Mouse (Mus musculus) forebrain, postnatal 0 days (tissue): ENCODE measurements at regions not wholly inside any gene's neighbourhood (a gene's known extent, or its start where the extent isn't known, plus 50 kb on each side); places are given as distances from the start of the nearest gene placed in this dataset.

ENCODE experiments used
- ATAC-seq: fragments of 200-750 bp; cut with Nextera tagmentation; 2 replicates; pipeline ENCODE4 v1.8.0; 2017; ENCODE audit warnings: mild to moderate bottlenecking, moderate library complexity
- DNase-seq: peaks from one replicate; pipeline ENCODE4 v3.0.0-alpha.2; 2015
- H3K27ac ChIP-seq: fragments of 300-500 bp; sonication (generic); 2 replicates; pipeline ENCODE4 v1.5.1; 2014; ENCODE audit warnings: low read depth, mild to moderate bottlenecking, antibody characterized with exemption, low read length, moderate library complexity, mixed read lengths
- H3K27me3 ChIP-seq: fragments of 300-500 bp; sonication (generic); 2 replicates; pipeline ENCODE4 v1.6.1; 2014; ENCODE audit warnings: mild to moderate bottlenecking, low read length, mixed read lengths; ENCODE audit not compliant: insufficient read depth
- H3K36me3 ChIP-seq: fragments of 300-500 bp; sonication (generic); 2 replicates; pipeline ENCODE4 v1.6.1; 2014; ENCODE audit warnings: mild to moderate bottlenecking, moderate library complexity; ENCODE audit not compliant: insufficient read depth
- H3K4me1 ChIP-seq: fragments of 300-500 bp; sonication (generic); 2 replicates; pipeline ENCODE4 v1.6.1; 2014; ENCODE audit warnings: antibody characterized with exemption; ENCODE audit not compliant: insufficient read depth
- H3K4me2 ChIP-seq: fragments of 300-500 bp; sonication (generic); 2 replicates; pipeline ENCODE4 v1.6.1; 2014; ENCODE audit warnings: low read depth, mild to moderate bottlenecking, moderate library complexity
- H3K4me3 ChIP-seq: fragments of 300-500 bp; sonication (generic); 2 replicates; pipeline ENCODE4 v1.5.1; 2014; ENCODE audit warnings: low read depth, low read length, mixed read lengths
- H3K9ac ChIP-seq: fragments of 300-500 bp; sonication (generic); 2 replicates; pipeline ENCODE4 v1.6.1; 2014; ENCODE audit warnings: mild to moderate bottlenecking
- H3K9me3 ChIP-seq: fragments of 300-500 bp; sonication (generic); 2 replicates; pipeline ENCODE4 v1.6.1; 2016; ENCODE audit warnings: low read length
- CTCF ChIP-seq: sonication (generic); IDR thresholded peaks from 2 replicates; pipeline ENCODE4 v1.5.1; 2016; ENCODE audit warnings: antibody characterized with exemption, control low read depth, low read depth
- WGBS: fragments of 180-500 bp; shearing (Covaris S2); extraction: QIAGEN DNeasy Blood & Tissue Kit; methylation state at CpG from one replicate; pipeline ENCODE4 v1.1.7; 2014; 5-methylcytosine and 5-hydroxymethylcytosine counted together

DNA sequence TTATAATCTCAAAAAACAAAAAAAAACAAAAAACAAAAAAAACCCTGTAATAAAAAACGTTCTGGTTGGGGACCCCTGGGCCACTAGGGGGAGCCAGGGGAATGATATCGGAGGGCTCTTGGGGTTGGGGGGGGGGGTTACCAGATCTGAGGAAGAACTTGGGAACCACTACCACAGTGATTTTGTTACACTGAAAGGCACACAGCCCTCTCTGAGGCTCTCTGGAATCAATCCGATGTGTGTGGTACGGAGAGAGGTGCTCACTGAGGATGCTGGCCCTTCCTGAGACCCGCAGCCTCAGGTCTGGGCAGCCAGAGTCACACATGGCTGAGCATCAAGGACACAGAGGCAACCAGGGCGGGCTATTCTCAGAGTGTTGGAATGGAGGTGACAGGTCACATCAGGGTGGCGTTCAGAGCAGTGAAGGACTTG lies 89.9 kb upstream of the Pabpc6 start:
- TF ChIP-seq CTCF = peak; percentile 67

DNA sequence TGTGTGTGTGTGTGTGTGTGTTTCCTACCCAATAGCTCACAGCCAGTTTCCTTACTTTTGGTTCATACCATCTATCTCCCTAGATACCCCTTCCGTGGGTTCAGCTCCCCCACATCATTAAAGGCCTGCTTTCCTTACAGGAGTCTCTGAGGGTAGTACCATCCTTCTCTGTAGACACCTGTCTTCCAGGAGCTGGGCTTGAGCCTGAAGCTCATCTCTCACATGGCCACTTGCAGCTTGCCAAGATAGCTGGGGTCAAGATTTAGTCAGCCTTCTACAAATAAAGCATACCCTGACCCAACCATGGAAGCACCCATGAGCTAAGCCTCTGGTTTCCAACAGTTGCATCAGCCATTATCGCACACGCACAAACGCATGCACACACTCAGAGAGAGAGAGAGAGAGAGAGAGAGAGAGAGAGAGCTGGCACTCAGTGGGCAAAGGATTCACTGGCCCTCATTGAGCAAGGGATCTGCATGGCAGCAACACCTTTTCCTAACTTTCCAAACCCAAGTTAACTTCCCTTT lies 88.3 kb upstream of the Pabpc6 start:
- Histone ChIP-seq H3K9ac (no peak overlapping the region), H3K4me2 (no peak overlapping the region), H3K4me1 (peaks cover 5% of the 10 kb centered on the region; the same call in 1 of the 2 replicates), H3K27ac (no peak overlapping the region), H3K4me3 (no peak overlapping the region), H3K36me3 (no peaks in the 10 kb centered on the region), H3K9me3 (no peaks in the 10 kb centered on the region), H3K27me3 (no peaks in the 10 kb centered on the region)
- no peak for DNase-seq
- ATAC-seq = no peak
- TF ChIP-seq CTCF = no peak
- WGBS = 96% methylated on average over 4 of the region's 4 CpGs

More for the DNA sequence above, 89.9 kb upstream of the Pabpc6 start:
- no peaks in the 10 kb centered on the region for H3K27me3 ChIP-seq
- peak overlapping the region; percentile 8; the same call in 1 of the 2 replicates for H3K4me2 ChIP-seq
- no peak overlapping the region for H3K4me3 ChIP-seq
- ATAC-seq = peak; percentile 68
- H3K4me1 ChIP-seq = peaks cover 5% of the 10 kb centered on the region; the same call in 1 of the 2 replicates
- peak; percentile 74 for DNase-seq
- no peaks in the 10 kb centered on the region for H3K36me3 ChIP-seq
- no peaks in the 10 kb centered on the region for H3K9me3 ChIP-seq
- H3K9ac ChIP-seq = no peak overlapping the region
- peak overlapping the region; percentile 60 for H3K27ac ChIP-seq
- WGBS = 14% methylated on average over 7 of the region's 7 CpGs

DNA sequence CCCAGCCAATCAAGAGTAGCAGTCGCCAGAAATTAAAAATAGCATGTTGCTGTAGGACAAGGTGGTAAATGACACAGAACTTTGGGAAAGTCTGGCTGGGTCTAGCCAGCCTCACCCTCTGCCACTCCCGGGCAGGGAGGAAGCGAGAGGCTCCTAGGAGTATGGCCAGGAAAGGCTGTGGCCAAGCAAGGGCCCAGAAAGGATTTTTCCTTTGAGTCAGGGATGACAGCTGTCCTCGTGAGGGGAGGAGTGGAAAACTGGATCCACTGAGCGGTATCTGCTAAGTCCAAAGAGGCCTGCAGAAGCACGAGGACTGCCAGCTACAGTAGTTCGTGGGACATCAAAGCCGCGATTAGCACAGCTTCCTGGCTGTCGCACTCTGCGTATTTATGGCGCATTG lies 87.2 kb upstream of the Pabpc6 start:
- Histone ChIP-seq H3K9me3 (no peaks in the 10 kb centered on the region), H3K9ac (no peak overlapping the region), H3K4me2 (no peak overlapping the region), H3K36me3 (no peaks in the 10 kb centered on the region), H3K4me1 (no peaks in the 10 kb centered on the region), H3K4me3 (no peak overlapping the region), H3K27me3 (no peaks in the 10 kb centered on the region), H3K27ac (0 out of 2 replicates have a peak overlapping the region, but pooled peaks have one; percentile 5)
- TF ChIP-seq CTCF = no peak
- ATAC-seq (no peak), DNase-seq (no peak)
- 71% methylated on average over 12 of the region's 12 CpGs for WGBS

DNA sequence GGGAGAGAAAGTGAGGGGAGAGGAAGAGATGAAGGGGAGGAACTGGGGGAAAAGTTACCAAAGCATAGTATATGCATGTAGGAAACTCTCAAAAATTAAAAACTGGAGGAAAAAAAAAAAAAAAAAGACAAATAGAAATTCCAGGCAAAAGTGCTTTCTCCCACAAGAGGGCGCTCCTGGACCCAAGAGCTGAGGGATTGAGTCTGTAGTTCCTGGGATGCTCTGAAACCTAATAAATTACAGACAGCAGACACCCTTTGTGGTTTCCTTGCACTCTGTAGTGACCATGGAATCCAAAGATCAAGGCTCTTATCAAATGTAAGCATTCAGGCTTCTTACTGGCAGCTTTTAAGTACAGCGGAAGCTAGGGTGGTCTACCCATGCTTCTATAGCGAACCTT lies 86.7 kb upstream of the Pabpc6 start:
- WGBS = 63% methylated on average over 3 of the region's 3 CpGs
- peak; percentile 79 for TF ChIP-seq CTCF
- 0 out of 2 replicates have a peak overlapping the region, but pooled peaks have one; percentile 5 for H3K27ac ChIP-seq

DNA sequence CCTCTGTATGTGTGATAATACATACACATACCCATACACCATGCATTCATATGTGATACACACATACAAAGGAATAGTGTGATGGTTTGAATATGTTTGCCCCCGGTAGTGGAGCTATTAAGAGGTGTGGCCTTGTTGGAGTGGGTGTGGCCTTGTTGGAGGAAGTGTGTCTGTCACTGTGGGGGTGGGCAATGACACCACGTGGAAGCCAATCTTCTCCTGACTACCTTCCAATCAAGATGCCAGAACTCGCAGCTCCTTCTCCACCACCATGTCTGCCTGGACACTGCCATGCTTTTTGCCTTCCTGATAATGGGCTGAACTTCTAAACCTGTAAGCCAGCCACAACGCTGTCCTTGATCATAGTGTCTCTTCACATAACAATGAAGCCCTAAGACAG lies 86.1 kb upstream of the Pabpc6 start:
- Histone ChIP-seq H3K27me3 (no peaks in the 10 kb centered on the region), H3K36me3 (no peaks in the 10 kb centered on the region), H3K4me2 (no peak overlapping the region), H3K4me1 (no peaks in the 10 kb centered on the region), H3K9me3 (no peaks in the 10 kb centered on the region), H3K27ac (no peak overlapping the region), H3K4me3 (no peak overlapping the region), H3K9ac (no peak overlapping the region)
- DNase-seq (no peak), ATAC-seq (no peak)
- no peak for TF ChIP-seq CTCF
- WGBS = 86% methylated on average over 4 of the region's 4 CpGs

More for the DNA sequence above, 86.7 kb upstream of the Pabpc6 start:
- no peaks in the 10 kb centered on the region for H3K27me3 ChIP-seq
- no peak overlapping the region for H3K4me3 ChIP-seq
- H3K36me3 ChIP-seq = no peaks in the 10 kb centered on the region
- DNase-seq = peak; percentile 86
- no peak overlapping the region for H3K4me2 ChIP-seq
- no peaks in the 10 kb centered on the region for H3K4me1 ChIP-seq
- ATAC-seq = no peak
- no peak overlapping the region for H3K9ac ChIP-seq
- H3K9me3 ChIP-seq = no peaks in the 10 kb centered on the region

DNA sequence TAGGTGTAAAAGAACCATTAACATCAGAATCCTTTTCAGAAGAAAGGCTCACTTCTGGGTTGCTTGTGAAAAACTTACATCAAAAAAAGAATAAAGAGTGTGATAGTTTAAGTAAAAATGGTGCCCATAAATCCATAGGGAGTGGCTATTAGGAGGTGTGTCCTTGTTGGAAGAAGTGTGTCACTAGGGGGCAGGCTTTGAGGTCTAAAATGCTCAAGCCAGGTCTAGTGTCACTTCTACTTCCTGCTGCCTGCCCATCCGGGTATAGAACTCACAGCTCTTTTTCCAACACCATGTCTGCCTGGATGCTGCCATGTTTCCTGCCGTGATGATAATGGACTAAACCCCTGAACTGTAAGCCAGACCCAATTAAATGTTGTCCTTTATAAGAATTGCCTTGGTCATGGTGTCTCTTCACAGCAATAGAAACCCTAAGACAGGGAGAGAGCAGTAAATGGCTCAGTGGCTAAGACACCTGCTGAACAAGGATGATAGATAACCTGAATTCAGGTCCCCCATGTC lies 85.4 kb upstream of the Pabpc6 start:
- TF ChIP-seq CTCF = no peak
- DNase-seq (no peak), ATAC-seq (no peak)
- H3K9ac ChIP-seq = no peak overlapping the region
- H3K9me3 ChIP-seq = no peaks in the 10 kb centered on the region
- WGBS = 93% methylated on average over 2 of the region's 2 CpGs
- no peak overlapping the region for H3K4me2 ChIP-seq
- H3K4me3 ChIP-seq = no peak overlapping the region
- no peak overlapping the region for H3K27ac ChIP-seq
- no peaks in the 10 kb centered on the region for H3K27me3 ChIP-seq
- H3K4me1 ChIP-seq = no peaks in the 10 kb centered on the region
- H3K36me3 ChIP-seq = no peaks in the 10 kb centered on the region

DNA sequence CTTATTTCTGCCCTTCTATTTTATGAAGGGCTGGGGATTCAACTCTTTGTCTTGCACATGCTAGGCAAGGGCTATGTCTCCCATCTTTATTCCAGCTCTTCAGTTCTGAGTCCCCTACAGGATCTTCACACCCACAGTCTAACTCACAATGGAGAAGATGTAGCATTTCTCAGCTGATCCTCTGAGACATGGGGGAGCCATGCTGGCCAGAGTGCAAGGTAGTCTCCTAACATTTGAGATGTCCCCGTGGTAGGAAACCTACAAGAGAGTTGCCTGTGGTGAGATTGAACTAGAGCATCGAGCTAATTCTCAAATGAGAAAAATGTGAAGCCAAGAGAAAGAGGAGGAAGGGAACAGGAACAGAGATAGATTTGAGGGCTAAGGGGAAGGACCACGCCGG lies 83.3 kb upstream of the Pabpc6 start:
- Histone ChIP-seq H3K36me3 (no peaks in the 10 kb centered on the region), H3K9me3 (no peaks in the 10 kb centered on the region), H3K9ac (no peak overlapping the region), H3K27ac (no peak overlapping the region), H3K4me3 (no peak overlapping the region), H3K27me3 (no peaks in the 10 kb centered on the region), H3K4me2 (no peak overlapping the region), H3K4me1 (no peaks in the 10 kb centered on the region)
- TF ChIP-seq CTCF = no peak
- ATAC-seq = no peak
- DNase-seq = no peak
- WGBS = 85% methylated on average over 4 of the region's 4 CpGs
